In genomic region chr10:99107964-99108363, GRCm38 (mm10) we compare ENCODE assay signal across 8 mouse cellular contexts. TPM values are rescaled to one million over a fixed set of nuclear protein-coding genes. Genes with fewer than 3 reads are reported as not detected.
A peak's percentile ranks its signal among the peaks of the same experiment; 100 is the strongest.
DNase-seq lines count a peak whose midpoint lies in the region; ATAC-seq lines count a peak whose summit lies in the region.

Galnt4 (plus strand) TSS chr10:99108159.

- intact Hi-C loops in heart, postnatal 10 days (cut with DNase I), result loop anchor here (5.0 kb wide), 1 partner anchor 44 kb away; no protein-coding TSS in a partner anchor

- H3K27me3 ChIP-seq in forebrain, embryonic 11.5 days (ENCODE audit: control insufficient read depth, insufficient read depth, low read length), result no peaks in the 10 kb centered on the region

- peaks cover 3% of the 10 kb centered on the region; the same call in 1 of the 2 replicates for H3K36me3 ChIP-seq in forebrain, embryonic 11.5 days (ENCODE audit: control insufficient read depth, insufficient read depth, low read length)

- H3K4me3 ChIP-seq in forebrain, embryonic 11.5 days (ENCODE audit: low read depth, low read length), result peak within 1 kb of the TSS; percentile 89

- H3K4me2 ChIP-seq in forebrain, embryonic 11.5 days (ENCODE audit: low read depth, low read length, severe bottlenecking), result peak within 1 kb of the TSS; percentile 85

- H3K4me1 ChIP-seq in forebrain, embryonic 11.5 days (replicated peaks; ENCODE audit: control insufficient read depth, insufficient read depth, low read length), result peaks cover 2% of the 10 kb centered on the region; the same call in 1 of the 2 replicates

- DNase-seq in ES-CJ7 (ENCODE audit: low read depth, low spot score), result peak; percentile 89
- peak; percentile 66 for DNase-seq in c-Kit-negative CD71-positive TER-119-positive erythroid progenitor cells, embryonic 14.5 days (ENCODE audit: low read depth, low spot score)
- peak; percentile 87 for DNase-seq in forebrain, embryonic 11.5 days (ENCODE audit: low spot score)
- peak; percentile 88 to 90 for DNase-seq in heart, postnatal 10 days
- DNase-seq in layer of hippocampus, adult 18-20 months (ENCODE audit: low spot score in 2 of 2), result peak; percentile 43 to 65
- peak; percentile 95 for DNase-seq in lung, postnatal 10 days
- DNase-seq in ovary, postnatal 14 days (ENCODE audit: low spot score), result peak; percentile 70
- peak; percentile 87 for DNase-seq in thymus, postnatal 25 days

- ATAC-seq in forebrain, embryonic 11.5 days (replicated peaks; ENCODE audit: low FRiP score), result peak; percentile 83

- H3K27ac ChIP-seq in forebrain, embryonic 11.5 days (ENCODE audit: low read depth, low read length), result peak within 1 kb of the TSS; percentile 80

- peak within 1 kb of the TSS; percentile 89 for H3K9ac ChIP-seq in forebrain, embryonic 11.5 days (ENCODE audit: low read length)

- WGBS in forebrain, embryonic 11.5 days, result 0% methylated on average over 22 of the region's 22 CpGs

- H3K9me3 ChIP-seq in forebrain, embryonic 11.5 days (ENCODE audit: control insufficient read depth, low read length), result no peaks in the 10 kb centered on the region

RNA-seq across cellular contexts. Expression of gene Galnt4, which starts in this region (rescaled TPM):
- 4.7 and 5.6 TPM in 2 replicates for polyA plus RNA-seq in forebrain, embryonic 11.5 days (2014; fragmentation: Nextera tagmentation; extraction: Ambion mirVana)
- total RNA-seq in heart, postnatal 10 days (2021), result 1 to 10 TPM; 4.9 to 6.1 TPM
- total RNA-seq in layer of hippocampus, adult 18-20 months (2021), result 1 to 10 TPM; 2.7 to 3.1 TPM

Comparison
In these comparisons a context has a peak if more than half of its experiments do, and no peak if none do; other contexts are left out.
1. Peak in every context shown above with its lines: DNase-seq, ATAC-seq, H3K4me3 ChIP-seq and H3K27ac ChIP-seq.